ENCODE assay signal across 10 mouse cellular contexts in the genomic region with DNA sequence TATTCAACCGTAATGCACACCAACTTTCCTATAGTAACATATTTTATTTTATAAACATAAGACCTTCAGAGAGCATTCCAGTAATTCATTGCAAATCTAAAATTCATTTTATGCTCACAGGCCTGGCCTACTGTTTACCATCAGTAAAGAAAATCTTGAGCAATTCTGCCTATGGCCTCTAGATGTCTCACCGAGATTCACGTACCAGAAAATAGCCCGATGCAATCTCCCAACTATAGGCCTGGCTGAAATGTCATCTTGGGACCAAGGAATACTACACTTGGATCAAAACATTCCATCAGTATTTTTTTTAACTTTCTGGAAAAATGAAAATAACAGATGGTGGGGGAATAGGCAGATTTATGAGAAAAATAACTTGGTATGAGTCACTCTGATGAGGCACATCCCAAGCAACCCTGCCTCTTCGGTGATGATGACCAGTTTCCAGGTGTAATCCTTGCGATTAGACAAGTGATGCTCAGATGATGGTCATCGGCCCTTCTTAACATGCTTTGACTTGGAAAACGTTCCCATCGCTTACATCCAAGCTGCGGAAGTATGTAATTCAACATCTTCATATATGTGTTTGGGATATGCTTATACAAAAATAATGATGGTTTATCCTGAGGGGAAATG.
DNase-seq lines count a peak whose midpoint lies in the region; ATAC-seq and TF ChIP-seq lines count a peak whose summit lies in the region.
"Had no signal": no experiment of that assay in that cellular context is flagged by ENCODE, and none has a peak within 500 bp of the region (broad histone marks: within the 10 kb centered on the region; RNA-seq: fewer than 3 reads in every experiment).

No protein-coding gene starts in this region.

- H3K9me3 ChIP-seq in neural tube, embryonic 11.5 days (ENCODE audit: control insufficient read depth, low read length): no peaks in the 10 kb centered on the region
- H3K9me3 ChIP-seq in neural tube, embryonic 15.5 days (replicated peaks): no peaks in the 10 kb centered on the region
- H3K9me3 ChIP-seq in embryonic facial prominence, embryonic 14.5 days (ENCODE audit: control insufficient read depth, low read length): no peaks in the 10 kb centered on the region
- H3K9me3 ChIP-seq in lung, postnatal 0 days (ENCODE audit: low read length): no peaks in the 10 kb centered on the region

- peak; percentile 71 for TF ChIP-seq CTCF in lung, postnatal 0 days (IDR thresholded peaks at IDR 0.05)

- no peaks in the 10 kb centered on the region for H3K27me3 ChIP-seq in neural tube, embryonic 11.5 days (ENCODE audit: control insufficient read depth, insufficient read depth, low read length)
- H3K27me3 ChIP-seq in neural tube, embryonic 15.5 days (replicated peaks): no peaks in the 10 kb centered on the region
- no peaks in the 10 kb centered on the region for H3K27me3 ChIP-seq in embryonic facial prominence, embryonic 14.5 days (replicated peaks; ENCODE audit: control insufficient read depth, insufficient read depth, low read length)
- H3K27me3 ChIP-seq in lung, postnatal 0 days (replicated peaks; ENCODE audit: insufficient read depth, low read length): no peaks in the 10 kb centered on the region

- H3K27ac ChIP-seq in neural tube, embryonic 11.5 days (ENCODE audit: low read depth, low read length): no peak overlapping the region
- no peak overlapping the region for H3K27ac ChIP-seq in neural tube, embryonic 15.5 days (replicated peaks)
- no peak overlapping the region for H3K27ac ChIP-seq in embryonic facial prominence, embryonic 14.5 days (replicated peaks; ENCODE audit: low read depth, low read length)
- no peak overlapping the region for H3K27ac ChIP-seq in lung, postnatal 0 days (ENCODE audit: low read length)

- H3K36me3 ChIP-seq in neural tube, embryonic 11.5 days (ENCODE audit: control insufficient read depth, insufficient read depth, low read length): no peaks in the 10 kb centered on the region
- H3K36me3 ChIP-seq in neural tube, embryonic 15.5 days: no peaks in the 10 kb centered on the region
- no peaks in the 10 kb centered on the region for H3K36me3 ChIP-seq in embryonic facial prominence, embryonic 14.5 days (ENCODE audit: control insufficient read depth, insufficient read depth, low read length)
- no peaks in the 10 kb centered on the region for H3K36me3 ChIP-seq in lung, postnatal 0 days (ENCODE audit: insufficient read depth, low read length)
- H3K36me3 ChIP-seq: G1E had no signal

- TF ChIP-seq EP300 in lung, postnatal 0 days (IDR thresholded peaks at IDR 0.05): no peak

- no peak for ATAC-seq in neural tube, embryonic 11.5 days (ENCODE audit: insufficient read depth, low FRiP score, low TSS enrichment)
- ATAC-seq in neural tube, embryonic 15.5 days (ENCODE audit: low FRiP score): no peak; the same call in 1 of the 2 replicates
- ATAC-seq in embryonic facial prominence, embryonic 14.5 days (ENCODE audit: low read depth): peak; percentile 55; the same call in 1 of the 2 replicates
- ATAC-seq in lung, postnatal 0 days: no peak
- no peak; the same call in 1 of the 2 replicates for ATAC-seq in megakaryocyte-erythroid progenitor cell, adult 5-6 weeks (replicated peaks; ENCODE audit: low FRiP score, low TSS enrichment, poor library complexity, severe bottlenecking)

- H3K9ac ChIP-seq in neural tube, embryonic 11.5 days (ENCODE audit: low read length): no peak overlapping the region
- no peak overlapping the region for H3K9ac ChIP-seq in neural tube, embryonic 15.5 days (replicated peaks)
- no peak overlapping the region for H3K9ac ChIP-seq in embryonic facial prominence, embryonic 14.5 days (ENCODE audit: low read depth, low read length)
- no peak overlapping the region for H3K9ac ChIP-seq in lung, postnatal 0 days (replicated peaks; ENCODE audit: low read depth)

- no peak overlapping the region for H3K4me2 ChIP-seq in neural tube, embryonic 11.5 days (ENCODE audit: low read depth)
- H3K4me2 ChIP-seq in neural tube, embryonic 15.5 days: no peak overlapping the region
- H3K4me2 ChIP-seq in embryonic facial prominence, embryonic 14.5 days (ENCODE audit: low read depth, low read length): no peak overlapping the region
- H3K4me2 ChIP-seq in lung, postnatal 0 days (replicated peaks; ENCODE audit: low read depth, low read length): no peak overlapping the region

- H3K4me3 ChIP-seq in neural tube, embryonic 11.5 days (ENCODE audit: low read depth, low read length): no peak overlapping the region
- no peak overlapping the region for H3K4me3 ChIP-seq in neural tube, embryonic 15.5 days (replicated peaks)
- no peak overlapping the region for H3K4me3 ChIP-seq in embryonic facial prominence, embryonic 14.5 days (ENCODE audit: low read depth, low read length)
- H3K4me3 ChIP-seq in lung, postnatal 0 days (ENCODE audit: low read depth, low read length): no peak overlapping the region
- H3K4me3 ChIP-seq: erythroblast, embryonic 14.5 days had no signal

- peak; percentile 29 for DNase-seq in gastrocnemius, adult 18-20 months (ENCODE audit: low spot score)
- no peak for DNase-seq in gastrocnemius, adult 8-10 months (ENCODE audit: low spot score in 2 of 2)
- peak; percentile 24 for DNase-seq in neural tube, embryonic 11.5 days (ENCODE audit: low spot score)
- peak; percentile 68 for DNase-seq in embryonic facial prominence, embryonic 14.5 days (ENCODE audit: low spot score)
- peak; percentile 59 for DNase-seq in lung, postnatal 0 days (ENCODE audit: low spot score)
- no peak for DNase-seq in spleen, postnatal 36 days (ENCODE audit: low spot score in 2 of 2)

- peaks cover 2% of the 10 kb centered on the region; the same call in 1 of the 2 replicates for H3K4me1 ChIP-seq in neural tube, embryonic 11.5 days (ENCODE audit: control insufficient read depth, insufficient read depth, low read length)
- no peaks in the 10 kb centered on the region; the same call in 1 of the 2 replicates for H3K4me1 ChIP-seq in neural tube, embryonic 15.5 days
- no peaks in the 10 kb centered on the region for H3K4me1 ChIP-seq in embryonic facial prominence, embryonic 14.5 days (ENCODE audit: control insufficient read depth, insufficient read depth, low read length)
- H3K4me1 ChIP-seq in lung, postnatal 0 days (ENCODE audit: insufficient read depth, low read depth, low read length): no peaks in the 10 kb centered on the region; the same call in 1 of the 2 replicates

- WGBS in neural tube, embryonic 11.5 days: 61% methylated on average over 10 of the region's 10 CpGs
- 56% methylated on average over 10 of the region's 10 CpGs for WGBS in neural tube, embryonic 15.5 days
- 50% methylated on average over 10 of the region's 10 CpGs for WGBS in embryonic facial prominence, embryonic 14.5 days
- WGBS in lung, postnatal 0 days: 55% methylated on average over 10 of the region's 10 CpGs

Comparison
In these comparisons a context has a peak if more than half of its experiments do, and no peak if none do; other contexts are left out.
1. DNase-seq: peak in gastrocnemius, adult 18-20 months (single experiment), neural tube, embryonic 11.5 days (single experiment), embryonic facial prominence, embryonic 14.5 days (single experiment) and lung, postnatal 0 days (single experiment); none in gastrocnemius, adult 8-10 months (0 of 2) and spleen, postnatal 36 days (0 of 2).